Mouse (Mus musculus): Measurements from ENCODE around the gene Fmod. TPM values are rescaled to one million over a fixed set of nuclear protein-coding genes. Genes with fewer than 3 reads are reported as not detected.
A peak's percentile ranks its signal among the peaks of the same experiment; 100 is the strongest.

Gene Fmod
- polyA plus RNA-seq, 1 experiment from 2014 or later = 3.3 TPM

DNA sequence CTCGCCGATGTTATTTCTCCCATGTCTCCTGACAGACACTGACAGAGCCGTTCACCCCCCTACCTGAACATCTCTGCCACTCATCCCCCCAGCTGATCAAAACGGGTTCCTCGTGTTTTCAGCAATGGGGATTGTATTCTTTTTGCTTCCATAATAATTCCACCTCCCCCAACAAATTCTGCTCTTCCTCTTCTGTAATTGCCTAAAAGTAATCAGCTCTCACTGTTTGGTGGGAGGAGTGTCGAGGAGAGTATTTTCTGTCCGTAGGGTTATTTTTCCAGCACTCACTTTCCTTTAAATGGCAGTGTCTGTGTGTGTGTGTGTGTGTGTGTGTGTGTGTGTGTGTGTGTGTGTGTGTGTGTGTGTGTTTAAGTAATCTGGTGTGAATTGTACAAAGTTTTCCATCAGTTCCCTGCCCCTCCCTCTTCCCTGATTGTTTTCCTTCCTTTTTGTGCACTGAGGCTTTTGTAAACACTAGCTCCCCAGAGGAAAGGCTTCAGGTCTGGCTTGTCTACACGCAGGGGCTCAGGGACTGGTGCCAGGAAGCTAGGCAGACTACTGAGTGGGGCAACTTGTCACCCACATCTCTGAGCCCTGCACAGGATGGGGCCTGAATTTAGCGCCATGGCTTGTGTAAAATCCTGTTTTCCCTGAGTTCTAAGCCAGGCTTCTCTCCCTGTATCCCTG, 42.6 kb downstream of the Fmod start:
- no peaks in the 10 kb centered on the region for H3K27me3 ChIP-seq
- peak overlapping the region; percentile 81 for H3K4me2 ChIP-seq
- peaks cover 29% of the 10 kb centered on the region for H3K36me3 ChIP-seq (replicated peaks)
- H3K9me3 ChIP-seq = no peaks in the 10 kb centered on the region
- peak; percentile 33 for ATAC-seq (ENCODE audit: low FRiP score)
- under 1% methylated on average over 9 of the region's 9 CpGs for WGBS
- peak overlapping the region; percentile 76 for H3K4me3 ChIP-seq (replicated peaks)
- H3K9ac ChIP-seq = peak overlapping the region; percentile 93; the same call in 1 of the 2 replicates
- H3K4me1 ChIP-seq = peaks cover 51% of the 10 kb centered on the region
- H3K27ac ChIP-seq = peak overlapping the region; percentile 85

GRCm38 (mm10) chr1:134080406-134080805, 43.4 kb downstream of the Fmod start:
- peaks cover 21% of the 10 kb centered on the region for H3K36me3 ChIP-seq (replicated peaks)
- H3K27me3 ChIP-seq = no peaks in the 10 kb centered on the region
- peak overlapping the region; percentile 85 for H3K27ac ChIP-seq
- H3K4me3 ChIP-seq (replicated peaks) = no peak overlapping the region
- WGBS = 73% methylated on average over 4 of the region's 4 CpGs
- H3K4me2 ChIP-seq = no peak overlapping the region
- ATAC-seq (ENCODE audit: low FRiP score) = no peak
- peaks cover 44% of the 10 kb centered on the region for H3K4me1 ChIP-seq
- no peak overlapping the region for H3K9ac ChIP-seq
- H3K9me3 ChIP-seq = no peaks in the 10 kb centered on the region

- H3K9ac ChIP-seq = no peak overlapping the region
- H3K9me3 ChIP-seq = no peaks in the 10 kb centered on the region
- H3K27ac ChIP-seq = no peak overlapping the region
- ATAC-seq (ENCODE audit: low FRiP score) = no peak
- WGBS = 95% methylated on average over 5 of the region's 5 CpGs
- H3K36me3 ChIP-seq (replicated peaks) = peaks cover 16% of the 10 kb centered on the region
- H3K4me1 ChIP-seq = peaks cover 41% of the 10 kb centered on the region
- H3K4me2 ChIP-seq = no peak overlapping the region
- H3K27me3 ChIP-seq = no peaks in the 10 kb centered on the region
- no peak overlapping the region for H3K4me3 ChIP-seq (replicated peaks)
These were observed 43.9 kb downstream of the Fmod start for GRCm38 (mm10) chr1:134080881-134081450.

- Histone ChIP-seq H3K9me3 (no peaks in the 10 kb centered on the region), H3K27me3 (no peaks in the 10 kb centered on the region), H3K27ac (no peak overlapping the region), H3K9ac (no peak overlapping the region; the same call in 1 of the 2 replicates), H3K4me2 (no peak overlapping the region), H3K36me3 (replicated peaks) (no peaks in the 10 kb centered on the region), H3K4me1 (peaks cover 34% of the 10 kb centered on the region), H3K4me3 (replicated peaks) (no peak overlapping the region)
- 57% methylated on average over 11 of the region's 11 CpGs for WGBS
- no peak for ATAC-seq (ENCODE audit: low FRiP score)
These were observed 46.0 kb downstream of the Fmod start for GRCm38 (mm10) chr1:134082987-134083516.

DNA sequence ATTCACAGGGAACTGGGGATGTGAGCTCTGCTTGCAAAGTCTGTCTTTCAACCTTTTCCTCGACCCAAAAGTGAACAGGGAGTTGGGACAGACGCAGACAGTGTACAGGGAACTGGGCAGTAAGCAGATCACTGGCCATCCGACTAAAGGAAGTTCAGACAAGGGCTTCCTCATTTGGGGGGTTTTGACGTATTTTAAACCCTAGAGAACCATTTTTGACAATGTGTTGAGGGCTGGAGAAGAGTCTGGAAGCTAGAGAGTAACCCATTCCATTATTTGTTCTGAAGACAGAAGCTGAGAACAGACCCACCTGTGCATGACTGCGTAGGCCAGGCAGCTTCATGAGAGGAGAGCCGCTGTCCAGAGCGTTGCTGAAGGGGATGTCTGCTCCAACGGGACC, 46.6 kb downstream of the Fmod start:
- H3K4me1 ChIP-seq = peaks cover 34% of the 10 kb centered on the region
- H3K4me3 ChIP-seq (replicated peaks) = no peak overlapping the region
- H3K9me3 ChIP-seq = no peaks in the 10 kb centered on the region
- H3K4me2 ChIP-seq = no peak overlapping the region
- ATAC-seq (ENCODE audit: low FRiP score) = no peak
- H3K27ac ChIP-seq = no peak overlapping the region
- H3K27me3 ChIP-seq = no peaks in the 10 kb centered on the region
- WGBS = 82% methylated on average over 8 of the region's 8 CpGs
- H3K9ac ChIP-seq = no peak overlapping the region; the same call in 1 of the 2 replicates
- no peaks in the 10 kb centered on the region for H3K36me3 ChIP-seq (replicated peaks)

DNA sequence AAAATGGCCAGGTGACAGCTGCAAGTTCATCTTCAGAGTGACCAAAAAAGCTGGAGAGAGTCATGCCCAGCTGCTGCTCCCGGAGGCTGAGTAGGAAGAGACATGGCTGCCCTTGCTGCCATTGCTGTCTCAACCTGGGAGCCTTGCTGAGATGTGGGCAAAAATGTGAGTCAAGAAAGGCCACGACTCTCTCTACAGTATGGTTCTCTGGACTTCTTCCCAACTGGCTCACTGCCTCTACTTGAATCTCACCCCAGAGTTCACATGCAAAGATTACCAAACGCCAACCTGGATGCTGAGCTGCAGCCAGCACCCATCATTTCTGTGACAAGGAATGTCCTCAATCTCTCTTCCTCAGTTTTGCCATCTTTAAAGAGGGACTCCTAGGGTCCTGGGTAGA, 47.1 kb downstream of the Fmod start:
- H3K4me2 ChIP-seq = no peak overlapping the region
- no peak for ATAC-seq (ENCODE audit: low FRiP score)
- no peaks in the 10 kb centered on the region for H3K9me3 ChIP-seq
- peaks cover 34% of the 10 kb centered on the region for H3K4me1 ChIP-seq
- H3K9ac ChIP-seq = no peak overlapping the region
- WGBS = 93% methylated on average over 3 of the region's 3 CpGs
- no peak overlapping the region for H3K27ac ChIP-seq
- H3K27me3 ChIP-seq = no peaks in the 10 kb centered on the region
- H3K4me3 ChIP-seq (replicated peaks) = no peak overlapping the region
- H3K36me3 ChIP-seq (replicated peaks) = no peaks in the 10 kb centered on the region

DNA sequence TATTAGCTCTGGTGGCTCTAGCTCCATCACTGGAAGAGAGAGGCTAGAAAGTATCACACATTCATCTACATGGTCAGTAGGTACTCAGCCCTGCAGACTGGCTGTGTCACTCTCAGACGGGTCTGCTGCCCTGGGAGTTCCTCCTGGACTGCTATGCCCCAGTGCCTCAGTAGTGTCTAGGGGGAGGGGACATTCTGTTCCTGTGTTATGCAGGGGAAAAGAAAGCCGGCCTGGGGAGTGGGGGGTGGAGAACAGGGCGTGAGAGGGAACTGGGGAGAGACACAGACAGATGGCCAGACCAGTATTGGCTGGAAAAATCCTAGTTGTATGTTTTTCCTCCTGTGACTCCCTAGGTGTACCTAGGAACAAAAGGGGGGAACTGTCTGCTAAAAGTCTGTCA, 49.0 kb downstream of the Fmod start:
- Histone ChIP-seq H3K9me3 (no peaks in the 10 kb centered on the region), H3K27me3 (no peaks in the 10 kb centered on the region), H3K27ac (peak overlapping the region; percentile 32; the same call in 1 of the 2 replicates), H3K4me3 (replicated peaks) (no peak overlapping the region), H3K4me2 (peak overlapping the region; percentile 6; the same call in 1 of the 2 replicates), H3K36me3 (replicated peaks) (no peaks in the 10 kb centered on the region), H3K4me1 (peaks cover 21% of the 10 kb centered on the region), H3K9ac (no peak overlapping the region)
- 13% methylated on average over 3 of the region's 3 CpGs for WGBS
- ATAC-seq (ENCODE audit: low FRiP score) = no peak

GRCm38 (mm10) chr1:134086811-134087398, 49.9 kb downstream of the Fmod start:
- Histone ChIP-seq H3K4me1 (peaks cover 21% of the 10 kb centered on the region), H3K9ac (peak overlapping the region; percentile 21; the same call in 1 of the 2 replicates), H3K36me3 (replicated peaks) (no peaks in the 10 kb centered on the region), H3K4me3 (replicated peaks) (no peak overlapping the region), H3K27ac (0 out of 2 replicates have a peak overlapping the region, but pooled peaks have one; percentile 32), H3K9me3 (no peaks in the 10 kb centered on the region), H3K4me2 (peak overlapping the region; percentile 6; the same call in 1 of the 2 replicates), H3K27me3 (no peaks in the 10 kb centered on the region)
- ATAC-seq (ENCODE audit: low FRiP score) = no peak
- whole genome bisulfite sequencing = 64% methylated on average over 16 of the region's 16 CpGs

DNA sequence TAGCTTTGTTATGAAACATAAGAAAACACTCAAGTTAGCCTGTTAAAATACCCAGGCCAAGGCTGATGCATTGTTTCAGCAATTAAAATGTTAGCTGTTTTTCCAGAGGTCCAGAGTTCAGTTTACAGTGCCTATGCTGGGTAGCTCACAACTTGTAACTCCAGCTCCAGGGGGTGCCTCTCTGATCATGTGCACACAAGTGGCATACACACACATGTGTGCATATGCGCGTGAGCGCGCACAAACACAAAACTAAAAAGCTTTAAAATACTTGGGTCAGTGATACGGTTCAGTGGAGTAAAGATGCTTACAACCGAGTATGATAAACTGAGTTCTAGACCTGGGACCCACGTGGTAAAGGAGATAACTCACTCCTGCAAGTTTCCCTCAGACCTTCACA, 52.0 kb downstream of the Fmod start:
- Histone ChIP-seq H3K27ac (no peak overlapping the region), H3K27me3 (0 out of 2 replicates have a peak, but pooled peaks cover 6% of the 10 kb centered on the region), H3K4me3 (replicated peaks) (no peak overlapping the region), H3K9me3 (no peaks in the 10 kb centered on the region), H3K36me3 (replicated peaks) (no peaks in the 10 kb centered on the region), H3K4me2 (no peak overlapping the region), H3K9ac (no peak overlapping the region), H3K4me1 (peaks cover 36% of the 10 kb centered on the region)
- no peak for ATAC-seq (ENCODE audit: low FRiP score)
- WGBS = 87% methylated on average over 7 of the region's 7 CpGs

DNA sequence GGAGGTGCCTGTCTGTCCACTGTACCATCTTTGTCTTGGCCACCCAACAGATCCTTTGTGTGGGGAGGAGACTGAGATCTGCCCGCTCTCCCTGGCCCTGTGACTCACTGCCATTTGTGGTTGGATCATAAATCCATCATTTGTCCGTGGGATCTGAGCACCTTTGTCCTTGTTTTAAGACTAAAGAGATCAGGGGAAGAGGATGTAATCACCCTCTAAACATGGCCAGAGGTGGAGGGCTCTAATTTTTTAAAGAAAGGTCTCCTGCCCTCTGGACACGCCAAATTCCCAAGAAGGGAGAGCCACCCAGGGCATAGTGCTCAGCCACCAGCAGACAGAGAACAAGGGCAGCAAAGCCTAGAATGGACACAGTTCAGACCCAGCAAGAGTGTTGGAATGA, 54.8 kb downstream of the Fmod start:
- no peaks in the 10 kb centered on the region for H3K9me3 ChIP-seq
- H3K9ac ChIP-seq = no peak overlapping the region
- no peak overlapping the region for H3K4me2 ChIP-seq
- 0 out of 2 replicates have a peak, but pooled peaks cover 6% of the 10 kb centered on the region for H3K27me3 ChIP-seq
- no peak overlapping the region for H3K4me3 ChIP-seq (replicated peaks)
- no peaks in the 10 kb centered on the region for H3K36me3 ChIP-seq (replicated peaks)
- ATAC-seq (ENCODE audit: low FRiP score) = no peak
- peaks cover 52% of the 10 kb centered on the region for H3K4me1 ChIP-seq
- 92% methylated on average over 3 of the region's 3 CpGs for WGBS
- H3K27ac ChIP-seq = peak overlapping the region; percentile 36; the same call in 1 of the 2 replicates

DNA sequence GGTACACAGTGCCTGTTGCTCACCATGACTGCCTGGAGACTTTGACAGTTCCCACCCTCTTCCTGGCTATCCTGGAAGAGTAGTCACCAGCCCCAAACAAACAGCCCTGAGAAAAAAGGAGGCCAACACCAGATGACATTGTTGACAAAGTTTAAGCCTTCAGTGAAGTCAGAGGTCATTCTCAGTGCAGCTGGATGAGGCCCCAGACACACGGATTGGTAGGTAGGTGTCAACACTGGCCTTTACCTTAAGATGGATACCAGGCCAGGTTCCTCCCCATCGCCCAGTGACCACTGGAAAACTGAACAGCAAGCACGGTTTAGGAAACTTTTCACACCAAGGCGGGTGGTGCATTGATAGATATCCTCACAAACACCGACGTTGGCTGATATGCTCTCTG, 55.3 kb downstream of the Fmod start:
- no peaks in the 10 kb centered on the region for H3K36me3 ChIP-seq (replicated peaks)
- 0 out of 2 replicates have a peak, but pooled peaks cover 6% of the 10 kb centered on the region for H3K27me3 ChIP-seq
- peak overlapping the region; percentile 61; the same call in 1 of the 2 replicates for H3K9ac ChIP-seq
- peak overlapping the region; percentile 44 for H3K4me3 ChIP-seq (replicated peaks)
- H3K4me2 ChIP-seq = peak overlapping the region; percentile 78
- WGBS = 30% methylated on average over 6 of the region's 6 CpGs
- no peak for ATAC-seq (ENCODE audit: low FRiP score)
- H3K4me1 ChIP-seq = peaks cover 55% of the 10 kb centered on the region
- peak overlapping the region; percentile 80 for H3K27ac ChIP-seq
- H3K9me3 ChIP-seq = no peaks in the 10 kb centered on the region

All from forebrain, embryonic 12.5 days (tissue).